Mouse (Mus musculus): ENCODE measurements around the gene Fcgr4. TPM values are rescaled to one million over a fixed set of nuclear protein-coding genes. Genes with fewer than 3 reads are reported as not detected.
A peak's percentile ranks its signal among the peaks of the same experiment; 100 is the strongest.

Gene Fcgr4
- total and polyA plus RNA-seq, 3 experiments, result not detected

GRCm38 (mm10) chr1:171046501-171046900 lies 27.8 kb downstream of the Fcgr4 start:
- peak; percentile 36 for DNase-seq (ENCODE audit: low read depth, low spot score)
- Histone ChIP-seq H3K4me1 (ENCODE audit: control insufficient read depth in 1 of 2, insufficient read depth in 2 of 2, low read length in 2 of 2) (peaks cover 0 to 6% of the 10 kb centered on the region in 2 experiments; a peak in 2 of 4 replicates), H3K4me3 (ENCODE audit: control insufficient read depth in 1 of 2, insufficient read depth in 1 of 2, low read depth in 2 of 2, low read length in 2 of 2) (no peak overlapping the region), H3K9ac (ENCODE audit: control insufficient read depth, low read depth, low read length, poor library complexity, severe bottlenecking) (no peak overlapping the region), H3K36me3 (ENCODE audit: control insufficient read depth in 1 of 2, insufficient read depth in 2 of 2, low read length in 2 of 2) (peaks cover 0 to 3% of the 10 kb centered on the region in 2 experiments; a peak in 1 of 4 replicates), H3K27me3 (ENCODE audit: control insufficient read depth in 1 of 2, insufficient read depth in 2 of 2, low read length in 2 of 2) (no peaks in the 10 kb centered on the region), H3K9me3 (replicated peaks; ENCODE audit: insufficient read depth, low read length) (no peaks in the 10 kb centered on the region), H3K79me2 (ENCODE audit: control insufficient read depth, insufficient read depth, low read length, poor library complexity) (no peaks in the 10 kb centered on the region; the same call in 1 of the 2 replicates), H3K27ac (ENCODE audit: control insufficient read depth, low read depth, low read length) (0 out of 2 replicates have a peak overlapping the region, but pooled peaks have one; percentile 3)
- no peak for TF ChIP-seq POLR2A (IDR thresholded peaks at IDR 0.05; ENCODE audit: control insufficient read depth in 1 of 2, insufficient read depth in 1 of 2, low read depth in 1 of 2, low read length in 2 of 2, poor library complexity in 1 of 2)
- TF ChIP-seq MAX (IDR thresholded peaks at IDR 0.05; ENCODE audit: low read length), result no peak
- no peak for TF ChIP-seq KAT2A (conservative IDR thresholded peaks at IDR 0.05; ENCODE audit: low read depth, low read length)
- TF ChIP-seq SMC3 (IDR thresholded peaks at IDR 0.05; ENCODE audit: low read depth, low read length), result no peak
- no peak for TF ChIP-seq USF2 (IDR thresholded peaks at IDR 0.05; ENCODE audit: borderline replicate concordance in 1 of 2, insufficient read depth in 1 of 2, low read depth in 1 of 2, low read length in 2 of 2)
- TF ChIP-seq ZMIZ1 (IDR thresholded peaks at IDR 0.05; ENCODE audit: low read depth, low read length), result no peak
- TF ChIP-seq E2F4 (IDR thresholded peaks at IDR 0.05; ENCODE audit: borderline replicate concordance, low read depth, low read length), result no peak
- no peak for TF ChIP-seq CTCF (IDR thresholded peaks at IDR 0.05 in 2 of 3, conservative IDR thresholded peaks at IDR 0.05 in 1 of 3; ENCODE audit: control insufficient read depth in 1 of 3, insufficient read depth in 1 of 3, low read depth in 2 of 3, low read length in 3 of 3, poor library complexity in 1 of 3, severe bottlenecking in 1 of 3)
- TF ChIP-seq ZC3H11A (IDR thresholded peaks at IDR 0.05; ENCODE audit: low read depth, low read length), result no peak
- no peak for TF ChIP-seq NELFE (IDR thresholded peaks at IDR 0.05; ENCODE audit: low read depth, low read length)
- TF ChIP-seq CHD2 (IDR thresholded peaks at IDR 0.05; ENCODE audit: low read length), result no peak
- TF ChIP-seq RCOR1 (IDR thresholded peaks at IDR 0.05; ENCODE audit: low read depth, low read length), result no peak
- TF ChIP-seq TBP (IDR thresholded peaks at IDR 0.05; ENCODE audit: low read depth, low read length), result no peak
- TF ChIP-seq MAZ (IDR thresholded peaks at IDR 0.05; ENCODE audit: low read depth, low read length), result no peak
- no peak for TF ChIP-seq GABPA (IDR thresholded peaks at IDR 0.05; ENCODE audit: low read depth, low read length)
- TF ChIP-seq NRF1 (IDR thresholded peaks at IDR 0.05; ENCODE audit: insufficient read depth, low read depth, low read length, poor library complexity, severe bottlenecking), result no peak
- no peak for TF ChIP-seq UBTF (IDR thresholded peaks at IDR 0.05; ENCODE audit: borderline replicate concordance, insufficient read depth, low read depth, low read length)
- TF ChIP-seq POLR2AphosphoS2 (IDR thresholded peaks at IDR 0.05; ENCODE audit: low read length), result no peak
- TF ChIP-seq TAL1 (IDR thresholded peaks at IDR 0.05; ENCODE audit: low read length), result no peak

DNA sequence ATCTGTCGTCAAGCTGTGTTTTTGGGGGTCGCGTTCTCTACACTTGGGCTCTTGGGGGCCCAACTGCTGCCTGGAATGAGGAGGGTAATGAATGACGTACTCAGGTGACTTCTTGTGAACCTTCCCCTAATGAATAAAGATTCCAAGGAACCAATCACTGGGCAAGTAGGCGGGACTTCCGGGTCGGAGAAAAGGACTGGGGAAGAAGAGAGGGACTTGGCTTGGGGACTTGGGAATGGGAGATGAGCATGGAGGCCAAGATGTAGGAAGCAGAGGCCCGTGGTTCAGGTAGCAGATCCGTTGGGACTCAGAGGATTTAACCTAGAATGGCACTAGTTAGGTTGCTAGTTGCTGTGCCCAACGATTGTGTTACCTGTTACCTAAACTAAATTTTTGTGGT lies 30.5 kb downstream of the Fcgr4 start:
- no peaks in the 10 kb centered on the region for H3K27me3 ChIP-seq (ENCODE audit: control insufficient read depth in 1 of 2, insufficient read depth in 2 of 2, low read length in 2 of 2)
- H3K79me2 ChIP-seq (ENCODE audit: control insufficient read depth, insufficient read depth, low read length, poor library complexity), result no peaks in the 10 kb centered on the region; the same call in 1 of the 2 replicates
- H3K27ac ChIP-seq (ENCODE audit: control insufficient read depth, low read depth, low read length), result no peak overlapping the region
- peaks cover 0 to 6% of the 10 kb centered on the region in 2 experiments; a peak in 2 of 4 replicates for H3K4me1 ChIP-seq (ENCODE audit: control insufficient read depth in 1 of 2, insufficient read depth in 2 of 2, low read length in 2 of 2)
- no peak for TF ChIP-seq USF2 (IDR thresholded peaks at IDR 0.05; ENCODE audit: borderline replicate concordance in 1 of 2, insufficient read depth in 1 of 2, low read depth in 1 of 2, low read length in 2 of 2)
- TF ChIP-seq TAL1 (IDR thresholded peaks at IDR 0.05; ENCODE audit: low read length), result no peak
- no peak for TF ChIP-seq ZNF384 (IDR thresholded peaks at IDR 0.05; ENCODE audit: low read depth, low read length)
- TF ChIP-seq ZKSCAN1 (IDR thresholded peaks at IDR 0.05; ENCODE audit: low read depth, low read length), result no peak
- TF ChIP-seq SMC3 (IDR thresholded peaks at IDR 0.05; ENCODE audit: low read depth, low read length), result no peak
- TF ChIP-seq ETS1 (IDR thresholded peaks at IDR 0.05; ENCODE audit: low read depth, low read length), result no peak
- no peak for TF ChIP-seq NELFE (IDR thresholded peaks at IDR 0.05; ENCODE audit: low read depth, low read length)
- TF ChIP-seq E2F4 (IDR thresholded peaks at IDR 0.05; ENCODE audit: borderline replicate concordance, low read depth, low read length), result no peak
- no peak for TF ChIP-seq MXI1 (IDR thresholded peaks at IDR 0.05; ENCODE audit: low read depth, low read length)
- TF ChIP-seq JUND (IDR thresholded peaks at IDR 0.05; ENCODE audit: low read depth, low read length), result no peak
- no peak for TF ChIP-seq KAT2A (conservative IDR thresholded peaks at IDR 0.05; ENCODE audit: low read depth, low read length)
- no peak for TF ChIP-seq HCFC1 (IDR thresholded peaks at IDR 0.05; ENCODE audit: low read depth, low read length)
- DNase-seq (ENCODE audit: low read depth, low spot score), result no peak
- H3K9ac ChIP-seq (ENCODE audit: control insufficient read depth, low read depth, low read length, poor library complexity, severe bottlenecking), result no peak overlapping the region
- H3K9me3 ChIP-seq (replicated peaks; ENCODE audit: insufficient read depth, low read length), result no peaks in the 10 kb centered on the region
- no peak overlapping the region for H3K4me3 ChIP-seq (ENCODE audit: control insufficient read depth in 1 of 2, insufficient read depth in 1 of 2, low read depth in 2 of 2, low read length in 2 of 2)
- H3K36me3 ChIP-seq (ENCODE audit: control insufficient read depth in 1 of 2, insufficient read depth in 2 of 2, low read length in 2 of 2), result peaks cover 0 to 3% of the 10 kb centered on the region in 2 experiments; a peak in 1 of 4 replicates

Measured in MEL (cell line).